Mouse (Mus musculus): ENCODE measurements around the gene Meltf.

- no peak for TF ChIP-seq CTCF (IDR thresholded peaks at IDR 0.05 in 2 of 3, conservative IDR thresholded peaks at IDR 0.05 in 1 of 3; ENCODE audit: control insufficient read depth in 1 of 3, insufficient read depth in 1 of 3, low read depth in 2 of 3, low read length in 3 of 3, poor library complexity in 1 of 3, severe bottlenecking in 1 of 3)
- no peak for TF ChIP-seq CHD1 (IDR thresholded peaks at IDR 0.05; ENCODE audit: low read depth, low read length)
- TF ChIP-seq UBTF (IDR thresholded peaks at IDR 0.05; ENCODE audit: borderline replicate concordance, insufficient read depth, low read depth, low read length) = no peak
These were observed 48.8 kb downstream of the Meltf start for GRCm38 (mm10) chr16:31927412-31927811.
